Mouse (Mus musculus): ENCODE measurements around the gene Smim8. TPM values are rescaled to one million over a fixed set of nuclear protein-coding genes. Genes with fewer than 3 reads are reported as not detected.

Smim8 gene
- polyA plus RNA-seq (2016; fragmentation: Nextera tagmentation; extraction: Ambion mirVana) = 38.8 and 41.5 TPM in 2 replicates

GRCm38 (mm10) chr4:34777677-34778527, at the start of gene Smim8:
Gene Smim8, minus strand, starts transcription at chr4:34778423.
- no peaks in the 10 kb centered on the region for H3K27me3 ChIP-seq (ENCODE audit: low read depth, poor library complexity, severe bottlenecking)
- peak; percentile 94 for DNase-seq (ENCODE audit: low spot score)
- 6% methylated on average over 40 of the region's 40 CpGs for WGBS

GRCm38 (mm10) chr4:34823901-34824300, 45.7 kb upstream of the Smim8 start:
- Histone ChIP-seq H3K27me3 (ENCODE audit: low read depth, poor library complexity, severe bottlenecking) (no peaks in the 10 kb centered on the region), H3K9me3 (replicated peaks) (no peaks in the 10 kb centered on the region), H3K4me3 (no peak overlapping the region), H3K4me1 (no peaks in the 10 kb centered on the region), H3K36me3 (peaks cover 43% of the 10 kb centered on the region), H3K27ac (replicated peaks) (no peak overlapping the region)
- WGBS = 96% methylated on average over 1 of the region's 1 CpGs
- DNase-seq (ENCODE audit: low spot score) = no peak

More at GRCm38 (mm10) chr4:34777677-34778527, at the start of gene Smim8:
- peaks cover 4% of the 10 kb centered on the region; the same call in 1 of the 2 replicates for H3K4me1 ChIP-seq
- H3K27ac ChIP-seq (replicated peaks) = peak within 1 kb of the TSS; percentile 90
- 0 out of 2 replicates have a peak, but pooled peaks cover 3% of the 10 kb centered on the region for H3K9me3 ChIP-seq (replicated peaks)
- H3K4me3 ChIP-seq = peak within 1 kb of the TSS; percentile 71
- no peaks in the 10 kb centered on the region for H3K36me3 ChIP-seq

GRCm38 (mm10) chr4:34819904-34820303, 41.7 kb upstream of the Smim8 start:
- 90% methylated on average over 4 of the region's 4 CpGs for WGBS
- no peak overlapping the region for H3K4me3 ChIP-seq
- H3K4me1 ChIP-seq = no peaks in the 10 kb centered on the region
- H3K27ac ChIP-seq (replicated peaks) = no peak overlapping the region
- DNase-seq (ENCODE audit: low spot score) = no peak
- H3K27me3 ChIP-seq (ENCODE audit: low read depth, poor library complexity, severe bottlenecking) = no peaks in the 10 kb centered on the region
- peaks cover 66% of the 10 kb centered on the region for H3K36me3 ChIP-seq
- no peaks in the 10 kb centered on the region for H3K9me3 ChIP-seq (replicated peaks)

- Histone ChIP-seq H3K27me3 (ENCODE audit: low read depth, poor library complexity, severe bottlenecking) (no peaks in the 10 kb centered on the region), H3K4me1 (no peaks in the 10 kb centered on the region), H3K9me3 (replicated peaks) (no peaks in the 10 kb centered on the region), H3K27ac (replicated peaks) (no peak overlapping the region), H3K36me3 (peaks cover 26% of the 10 kb centered on the region), H3K4me3 (no peak overlapping the region)
- WGBS = 88% methylated on average over 14 of the region's 14 CpGs
- DNase-seq (ENCODE audit: low spot score) = no peak
These were observed 23.2 kb upstream of the Smim8 start for GRCm38 (mm10) chr4:34801166-34802034.

- 91% methylated on average over 2 of the region's 2 CpGs for WGBS
- no peaks in the 10 kb centered on the region for H3K4me1 ChIP-seq
- no peak overlapping the region for H3K27ac ChIP-seq (replicated peaks)
- no peaks in the 10 kb centered on the region for H3K9me3 ChIP-seq (replicated peaks)
- no peaks in the 10 kb centered on the region for H3K27me3 ChIP-seq (ENCODE audit: low read depth, poor library complexity, severe bottlenecking)
- no peak overlapping the region for H3K4me3 ChIP-seq
- H3K36me3 ChIP-seq = peaks cover 4% of the 10 kb centered on the region
- DNase-seq (ENCODE audit: low spot score) = no peak
These were observed 19.8 kb upstream of the Smim8 start for GRCm38 (mm10) chr4:34798005-34798404.

- no peak overlapping the region for H3K27ac ChIP-seq (replicated peaks)
- H3K9me3 ChIP-seq (replicated peaks) = no peaks in the 10 kb centered on the region
- DNase-seq (ENCODE audit: low spot score) = no peak
- no peak overlapping the region for H3K4me3 ChIP-seq
- H3K27me3 ChIP-seq (ENCODE audit: low read depth, poor library complexity, severe bottlenecking) = no peaks in the 10 kb centered on the region
- H3K36me3 ChIP-seq = no peaks in the 10 kb centered on the region; the same call in 1 of the 2 replicates
- no peaks in the 10 kb centered on the region for H3K4me1 ChIP-seq
- WGBS = 82% methylated on average over 8 of the region's 8 CpGs
These were observed 19.2 kb upstream of the Smim8 start for GRCm38 (mm10) chr4:34797294-34797983.

- Histone ChIP-seq H3K27me3 (ENCODE audit: low read depth, poor library complexity, severe bottlenecking) (no peaks in the 10 kb centered on the region), H3K27ac (replicated peaks) (no peak overlapping the region), H3K4me1 (no peaks in the 10 kb centered on the region), H3K9me3 (replicated peaks) (no peaks in the 10 kb centered on the region), H3K36me3 (no peaks in the 10 kb centered on the region), H3K4me3 (no peak overlapping the region)
- WGBS = 84% methylated on average over 5 of the region's 5 CpGs
- no peak for DNase-seq (ENCODE audit: low spot score)
These were observed 18.1 kb upstream of the Smim8 start for GRCm38 (mm10) chr4:34796294-34796693.

- Histone ChIP-seq H3K4me1 (no peaks in the 10 kb centered on the region), H3K27ac (replicated peaks) (no peak overlapping the region), H3K36me3 (no peaks in the 10 kb centered on the region), H3K9me3 (replicated peaks) (no peaks in the 10 kb centered on the region), H3K27me3 (ENCODE audit: low read depth, poor library complexity, severe bottlenecking) (no peaks in the 10 kb centered on the region), H3K4me3 (no peak overlapping the region)
- no peak for DNase-seq (ENCODE audit: low spot score)
- 84% methylated on average over 3 of the region's 3 CpGs for WGBS
These were observed 8.3 kb upstream of the Smim8 start for GRCm38 (mm10) chr4:34786476-34786875.

GRCm38 (mm10) chr4:34785646-34786045, 7.4 kb upstream of the Smim8 start:
- DNase-seq (ENCODE audit: low spot score) = no peak
- Histone ChIP-seq H3K27me3 (ENCODE audit: low read depth, poor library complexity, severe bottlenecking) (no peaks in the 10 kb centered on the region), H3K27ac (replicated peaks) (no peak overlapping the region), H3K4me3 (no peak overlapping the region), H3K9me3 (replicated peaks) (no peaks in the 10 kb centered on the region), H3K36me3 (no peaks in the 10 kb centered on the region), H3K4me1 (no peaks in the 10 kb centered on the region)
- WGBS = 76% methylated on average over 2 of the region's 2 CpGs

- DNase-seq (ENCODE audit: low spot score) = no peak
These were observed 6.6 kb upstream of the Smim8 start for GRCm38 (mm10) chr4:34784865-34785264.

GRCm38 (mm10) chr4:34782730-34783129, 4.5 kb upstream of the Smim8 start:
- 35% methylated on average over 4 of the region's 4 CpGs for WGBS
- DNase-seq (ENCODE audit: low spot score) = peak; percentile 29
- 0 out of 2 replicates have a peak, but pooled peaks cover 3% of the 10 kb centered on the region for H3K9me3 ChIP-seq (replicated peaks)

More at GRCm38 (mm10) chr4:34784865-34785264, 6.6 kb upstream of the Smim8 start:
- Histone ChIP-seq H3K36me3 (no peaks in the 10 kb centered on the region), H3K4me1 (no peaks in the 10 kb centered on the region), H3K27ac (replicated peaks) (no peak overlapping the region), H3K9me3 (replicated peaks) (no peaks in the 10 kb centered on the region), H3K27me3 (ENCODE audit: low read depth, poor library complexity, severe bottlenecking) (no peaks in the 10 kb centered on the region), H3K4me3 (no peak overlapping the region)
- WGBS = 62% methylated on average over 5 of the region's 5 CpGs

More at GRCm38 (mm10) chr4:34782730-34783129, 4.5 kb upstream of the Smim8 start:
- Histone ChIP-seq H3K27me3 (ENCODE audit: low read depth, poor library complexity, severe bottlenecking) (no peaks in the 10 kb centered on the region), H3K36me3 (no peaks in the 10 kb centered on the region), H3K27ac (replicated peaks) (no peak overlapping the region), H3K4me1 (peaks cover under 1% of the 10 kb centered on the region; the same call in 1 of the 2 replicates), H3K4me3 (no peak overlapping the region)
